Mouse (Mus musculus) T-helper 2 cell (primary cell): ENCODE measurements around the gene Cckar.

ENCODE experiments used
- in situ Hi-C: fragments of 300-600 bp; cut with MboI, MseI; formaldehyde crosslinking; loops from one replicate; pipeline ENCODE4 v1.15.1; 2025; ENCODE audit warnings: high pct_unique_total_duplicates

The Cckar gene

GRCm38 (mm10) chr5:53673493-53674150 lies 33.9 kb downstream of the Cckar start:
- in situ Hi-C loops, result loop anchor here (10.0 kb wide), 1 partner anchor 441 kb away; no protein-coding TSS in a partner anchor

- in situ Hi-C loops, result loop anchor here (10.0 kb wide), 1 partner anchor 442 kb away; no protein-coding TSS in a partner anchor
These were observed 35.2 kb downstream of the Cckar start for GRCm38 (mm10) chr5:53672352-53672751.

- in situ Hi-C loops, result loop anchor here (10.0 kb wide), 1 partner anchor 443 kb away; no protein-coding TSS in a partner anchor
These were observed 36.0 kb downstream of the Cckar start for GRCm38 (mm10) chr5:53671507-53671906.

GRCm38 (mm10) chr5:53670321-53670938 lies 37.1 kb downstream of the Cckar start:
- in situ Hi-C loops, result loop anchor here (10.0 kb wide), 1 partner anchor 444 kb away; no protein-coding TSS in a partner anchor

- in situ Hi-C loops, result loop anchor here (5.0 kb wide), 1 partner anchor 346 kb away; no protein-coding TSS in a partner anchor
These were observed 39.5 kb downstream of the Cckar start for GRCm38 (mm10) chr5:53668021-53668420.

GRCm38 (mm10) chr5:53663665-53664064 lies 43.8 kb downstream of the Cckar start:
- in situ Hi-C loops, result no loop called here

GRCm38 (mm10) chr5:53662413-53662812 lies 45.1 kb downstream of the Cckar start:
- in situ Hi-C loops, result no loop called here

- in situ Hi-C loops, result no loop called here
These were observed 46.0 kb downstream of the Cckar start for GRCm38 (mm10) chr5:53661508-53661907.

GRCm38 (mm10) chr5:53657925-53658324 lies 49.6 kb downstream of the Cckar start:
- in situ Hi-C loops, result no loop called here

GRCm38 (mm10) chr5:53656596-53656995 lies 50.9 kb downstream of the Cckar start:
- in situ Hi-C loops, result no loop called here
